Mouse (Mus musculus) ovary, postnatal 14 days (tissue): ENCODE results near the gene Utp4.
"Not testable (repeated sequence)": the region's sequence is repeated elsewhere in the genome, so short reads cannot be mapped to it uniquely, and the experiment has no call there.

ENCODE experiments used
- DNase-seq: peaks from one replicate; pipeline ENCODE4 v3.0.0; 2022; ENCODE audit warnings: low spot score

The Utp4 gene

GRCm38 (mm10) chr8:106905727-106906480 lies 12.5 kb downstream of the Utp4 start:
- DNase-seq = peak; percentile 62

GRCm38 (mm10) chr8:106906635-106907034 lies 13.2 kb downstream of the Utp4 start:
- no peak for DNase-seq

- DNase-seq = no peak
Measured at GRCm38 (mm10) chr8:106907450-106907849, 14.0 kb downstream of the Utp4 start.

GRCm38 (mm10) chr8:106908291-106908690 lies 14.9 kb downstream of the Utp4 start:
- DNase-seq = no peak

- no peak for DNase-seq
Measured at GRCm38 (mm10) chr8:106913631-106914030, 20.2 kb downstream of the Utp4 start.

- no peak for DNase-seq
Measured at GRCm38 (mm10) chr8:106919721-106920394, 26.4 kb downstream of the Utp4 start.

GRCm38 (mm10) chr8:106920395-106920741 lies 26.9 kb downstream of the Utp4 start:
- DNase-seq = no peak

- DNase-seq = no peak
Measured at GRCm38 (mm10) chr8:106924057-106924456, 30.6 kb downstream of the Utp4 start.

- DNase-seq = no peak
Measured at GRCm38 (mm10) chr8:106924904-106925349, 31.5 kb downstream of the Utp4 start.

GRCm38 (mm10) chr8:106925446-106925845 lies 32.0 kb downstream of the Utp4 start:
- DNase-seq = no peak

- no peak for DNase-seq
Measured at GRCm38 (mm10) chr8:106927247-106927646, 33.8 kb downstream of the Utp4 start.

- DNase-seq = not testable (repeated sequence)
Measured at GRCm38 (mm10) chr8:106928182-106928581, 34.7 kb downstream of the Utp4 start.

GRCm38 (mm10) chr8:106929155-106929913 lies 35.9 kb downstream of the Utp4 start:
- peak; percentile 55 for DNase-seq

- no peak for DNase-seq
Measured at GRCm38 (mm10) chr8:106929921-106930320, 36.5 kb downstream of the Utp4 start.

- DNase-seq = no peak
Measured at GRCm38 (mm10) chr8:106932376-106933065, 39.1 kb downstream of the Utp4 start.

GRCm38 (mm10) chr8:106933506-106934143 lies 40.2 kb downstream of the Utp4 start:
- no peak for DNase-seq

- DNase-seq = no peak
Measured at GRCm38 (mm10) chr8:106934226-106934977, 41.0 kb downstream of the Utp4 start.

GRCm38 (mm10) chr8:106935324-106935869 lies 42.0 kb downstream of the Utp4 start, which contains the start of gene Sntb2:
Sntb2 (plus strand) TSS chr8:106935750.
- DNase-seq = peak; percentile 89

- peak; percentile 41 for DNase-seq
Measured at GRCm38 (mm10) chr8:106935899-106936477, 42.6 kb downstream of the Utp4 start.

- DNase-seq = peak; percentile 46
Measured at GRCm38 (mm10) chr8:106936478-106937051, 43.1 kb downstream of the Utp4 start.
